Mouse (Mus musculus) erythroblast, adult 5-6 weeks (primary cell): ENCODE measurements around the gene Serpinb3a. TPM values are rescaled to one million over a fixed set of nuclear protein-coding genes. Genes with fewer than 3 reads are reported as not detected.
"Not testable (repeated sequence)": the region's sequence is repeated elsewhere in the genome, so short reads cannot be mapped to it uniquely, and the experiment has no call there.

Source experiments
- ATAC-seq: replicated peaks from 2 replicates; pipeline ENCODE4 v1.8.0; 2016; ENCODE audit warnings: moderate number of reproducible peaks, mild to moderate bottlenecking, moderate TSS enrichment, inconsistent platforms; ENCODE audit not compliant: poor library complexity, low FRiP score, severe bottlenecking
- total RNA-seq, 2 experiments: library from RNA; stranded (forward) in 1 of 2; stranded (reverse) in 1 of 2; fragments of 150-400 nt in 1 of 2; fragments of 200-764, 138-1000 nt in 1 of 2; gene quantifications; 2 replicates each; pipeline versions ENCODE4 v1.2.3 to v1.2.4; 2015 to 2017; ENCODE audit warnings: low replicate concordance in 2 of 2

Serpinb3a gene
- total RNA-seq (2015; ENCODE audit: low replicate concordance) (not detected in 2 replicates), total RNA-seq (2017; ENCODE audit: low replicate concordance) (not detected in 2 replicates)

GRCm38 (mm10) chr1:107052203-107052602 lies at the start of gene Serpinb3a:
Gene Serpinb3a (minus strand): TSS chr1:107052303.
- no peak for ATAC-seq

DNA sequence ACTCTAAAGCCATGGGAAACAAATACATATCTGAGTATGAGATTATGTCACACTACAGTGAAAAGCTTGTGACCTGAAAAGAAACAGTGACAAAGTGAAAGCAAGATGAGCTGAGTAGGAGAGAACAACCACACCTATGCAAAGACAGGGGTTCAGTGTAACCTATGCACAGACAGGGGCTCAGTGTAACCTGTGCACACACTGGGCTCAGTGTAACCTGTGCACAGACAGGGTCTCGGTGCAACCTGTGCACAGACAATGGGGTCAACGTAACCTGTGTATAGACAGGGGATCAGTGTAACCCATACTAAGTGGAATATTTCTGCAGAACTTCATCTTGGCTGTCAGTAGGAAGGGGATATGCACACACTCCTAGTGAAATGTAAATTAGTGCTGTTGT lies 46.3 kb upstream of the Serpinb3a start:
- ATAC-seq: no peak

DNA sequence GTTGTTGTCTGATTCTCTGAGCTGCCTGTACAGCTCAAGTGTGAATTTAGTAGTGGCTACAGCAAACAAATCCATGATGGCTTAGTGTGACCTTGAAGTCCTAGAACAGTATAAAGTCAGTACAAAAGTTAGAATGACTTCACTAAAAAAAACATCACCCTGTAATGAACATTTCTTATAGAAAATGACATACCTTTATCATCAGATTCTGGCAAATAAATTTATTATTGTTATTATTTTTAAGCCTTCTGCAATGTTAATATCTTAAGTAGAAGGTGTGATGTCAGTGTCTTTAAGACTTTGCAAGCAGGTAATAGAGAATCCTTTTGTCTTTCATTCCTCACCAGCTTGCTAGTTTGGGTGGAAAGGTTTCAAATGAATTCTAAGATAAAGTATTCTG lies 31.3 kb upstream of the Serpinb3a start, which contains the start of gene Serpinb3d:
Serpinb3d (minus strand) TSS at position 101 of the 400 bp plus-strand sequence.
- ATAC-seq: no peak

DNA sequence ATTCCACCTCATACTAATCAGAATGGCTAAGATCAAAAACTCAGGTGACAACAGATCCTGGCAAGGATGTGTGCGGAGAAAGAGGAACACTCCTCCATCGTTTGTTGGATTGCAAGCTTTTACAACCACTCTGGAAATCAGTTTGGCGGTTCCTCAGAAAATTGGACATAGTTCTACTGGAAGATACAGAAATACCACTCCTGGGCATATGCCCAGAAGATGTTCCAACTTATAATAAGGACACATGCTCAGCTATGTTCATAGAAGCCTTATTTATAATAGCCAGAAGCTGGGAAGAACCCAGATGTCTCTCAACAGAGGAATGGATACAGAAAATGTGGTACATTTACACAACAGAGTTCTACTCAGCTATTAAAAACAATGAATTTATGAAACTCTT lies 17.9 kb downstream of the Serpinb3a start:
- ATAC-seq: not testable (repeated sequence)

DNA sequence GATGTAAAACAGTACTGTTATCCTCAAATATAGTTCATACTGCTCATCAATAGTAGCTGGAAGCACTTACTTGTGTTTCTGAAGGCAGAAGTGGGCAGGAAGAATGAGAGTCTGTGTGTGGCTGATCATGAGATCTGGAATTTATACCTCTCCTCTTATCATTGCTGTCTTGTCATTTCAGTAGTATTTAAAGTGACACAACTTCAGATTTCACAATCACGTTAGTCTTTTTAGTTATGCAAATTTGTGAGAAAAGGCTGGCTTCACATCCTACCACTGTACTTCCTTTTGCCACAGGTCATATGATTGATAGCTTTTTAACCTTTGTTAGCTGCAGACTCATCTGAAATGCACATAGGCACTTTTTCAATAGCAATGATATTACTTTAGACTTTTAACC lies 26.2 kb downstream of the Serpinb3a start:
- ATAC-seq: no peak

DNA sequence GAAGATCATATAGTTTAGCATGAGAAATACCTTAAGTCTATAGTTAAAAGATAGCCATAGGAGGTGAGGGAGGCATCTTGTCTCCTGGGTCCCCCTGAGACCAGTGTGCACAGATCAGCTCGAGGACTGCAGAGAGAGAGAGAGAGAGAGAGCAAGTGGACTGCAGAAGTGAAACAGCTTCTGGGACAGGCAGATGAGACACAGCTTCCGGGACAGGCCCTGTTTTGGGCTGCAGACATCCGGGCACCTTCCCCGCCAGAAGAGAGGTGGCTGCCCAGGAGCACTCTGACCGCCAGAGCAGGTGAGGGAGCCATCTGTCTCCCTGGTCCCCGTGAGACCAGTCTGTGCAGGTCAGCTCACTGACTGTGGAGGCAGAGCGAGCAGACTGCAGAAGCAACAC lies 36.9 kb downstream of the Serpinb3a start:
- ATAC-seq: no peak

GRCm38 (mm10) chr1:107014530-107014929 lies 37.6 kb downstream of the Serpinb3a start:
- ATAC-seq: no peak

GRCm38 (mm10) chr1:107006316-107006715 lies 45.8 kb downstream of the Serpinb3a start:
- ATAC-seq: no peak

- ATAC-seq: no peak
Observed at GRCm38 (mm10) chr1:107001754-107002153, 50.3 kb downstream of the Serpinb3a start.

- no peak for ATAC-seq
Observed at GRCm38 (mm10) chr1:107000424-107000823, 51.7 kb downstream of the Serpinb3a start.

Other genes starting within 250 kb of the Serpinb3a start
- gene Serpinb5, start 191.1 kb downstream of the Serpinb3a start, total RNA-seq (2015; ENCODE audit: low replicate concordance): not detected in 2 replicates
- gene Serpinb5, start 191.1 kb downstream of the Serpinb3a start, total RNA-seq (2017; ENCODE audit: low replicate concordance): not detected in 2 replicates
- gene Serpinb12, start 117.9 kb downstream of the Serpinb3a start, total RNA-seq (2015; ENCODE audit: low replicate concordance): not detected in 2 replicates
- not detected in 2 replicates for gene Serpinb12, start 117.9 kb downstream of the Serpinb3a start, total RNA-seq (2017; ENCODE audit: low replicate concordance)
- gene Serpinb13, start 71.3 kb downstream of the Serpinb3a start, total RNA-seq (2015; ENCODE audit: low replicate concordance): not detected in 2 replicates
- gene Serpinb13, start 71.3 kb downstream of the Serpinb3a start, total RNA-seq (2017; ENCODE audit: low replicate concordance): not detected in 2 replicates
- not detected in 2 replicates for gene Serpinb3d, start 31.2 kb upstream of the Serpinb3a start, total RNA-seq (2015; ENCODE audit: low replicate concordance)
- not detected in 2 replicates for gene Serpinb3d, start 31.2 kb upstream of the Serpinb3a start, total RNA-seq (2017; ENCODE audit: low replicate concordance)
- gene Serpinb3b, start 226.1 kb upstream of the Serpinb3a start, total RNA-seq (2015; ENCODE audit: low replicate concordance): not detected in 2 replicates
- not detected in 2 replicates for gene Serpinb3b, start 226.1 kb upstream of the Serpinb3a start, total RNA-seq (2017; ENCODE audit: low replicate concordance)
- gene Serpinb3c, start 226.1 kb upstream of the Serpinb3a start, total RNA-seq (2015; ENCODE audit: low replicate concordance): not detected in 2 replicates
- gene Serpinb3c, start 226.1 kb upstream of the Serpinb3a start, total RNA-seq (2017; ENCODE audit: low replicate concordance): not detected in 2 replicates